Comparison of ENCODE assay signal across 8 mouse cellular contexts in genomic region chr13:70586969-70587368, GRCm38 (mm10). TPM values are rescaled to one million over a fixed set of nuclear protein-coding genes. Genes with fewer than 3 reads are reported as not detected.
A peak's percentile ranks its signal among the peaks of the same experiment; 100 is the strongest.
DNase-seq lines count a peak whose midpoint lies in the region; ATAC-seq and TF ChIP-seq lines count a peak whose summit lies in the region.

No protein-coding gene starts in this region.

- H3K36me3 ChIP-seq in spleen, adult 2 months (ENCODE audit: control insufficient read depth, insufficient read depth, low read length), result peaks cover 18% of the 10 kb centered on the region
- peaks cover 4% of the 10 kb centered on the region for H3K36me3 ChIP-seq in embryonic facial prominence, embryonic 11.5 days (replicated peaks; ENCODE audit: control insufficient read depth, insufficient read depth, low read depth, low read length)
- H3K36me3 ChIP-seq in hindbrain, postnatal 0 days (ENCODE audit: insufficient read depth, low read length), result peaks cover 29% of the 10 kb centered on the region
- peaks cover 23% of the 10 kb centered on the region for H3K36me3 ChIP-seq in midbrain, embryonic 15.5 days (replicated peaks)

- ATAC-seq in embryonic facial prominence, embryonic 11.5 days (replicated peaks; ENCODE audit: insufficient number of reproducible peaks, low FRiP score, low TSS enrichment, low read depth), result no peak
- ATAC-seq in hindbrain, postnatal 0 days, result peak; percentile 71
- ATAC-seq in midbrain, embryonic 15.5 days (replicated peaks), result peak; percentile 77

- no peak overlapping the region for H3K4me3 ChIP-seq in spleen, adult 2 months (ENCODE audit: extremely low read depth, insufficient read depth, insufficient read length)
- no peak overlapping the region for H3K4me3 ChIP-seq in embryonic facial prominence, embryonic 11.5 days (ENCODE audit: low read depth, low read length)
- H3K4me3 ChIP-seq in hindbrain, postnatal 0 days (ENCODE audit: low read length), result no peak overlapping the region
- no peak overlapping the region for H3K4me3 ChIP-seq in left cerebral cortex, adult 2 months
- no peak overlapping the region for H3K4me3 ChIP-seq in midbrain, embryonic 15.5 days

- DNase-seq in spleen, adult 2 months (ENCODE audit: low read depth in 1 of 2, low spot score in 2 of 2), result peak in 1 of 2 experiments; percentile 40
- no peak for DNase-seq in spleen, postnatal 4 days (ENCODE audit: low spot score in 2 of 2)
- peak; percentile 51 for DNase-seq in adrenal gland, postnatal 25 days
- DNase-seq in embryonic facial prominence, embryonic 11.5 days (ENCODE audit: low spot score), result peak; percentile 70
- peak; percentile 84 for DNase-seq in hindbrain, postnatal 0 days (ENCODE audit: low spot score)
- DNase-seq in left cerebral cortex, adult 2 months (ENCODE audit: extremely low spot score in 1 of 2, low spot score in 2 of 2), result peak; percentile 71 to 78
- peak; percentile 33 to 48 for DNase-seq in thymus, postnatal 36 days

- H3K27me3 ChIP-seq in spleen, adult 2 months (ENCODE audit: control insufficient read depth, insufficient read depth, low read length), result no peaks in the 10 kb centered on the region
- no peaks in the 10 kb centered on the region for H3K27me3 ChIP-seq in embryonic facial prominence, embryonic 11.5 days (ENCODE audit: control insufficient read depth, insufficient read depth, low read length)
- no peaks in the 10 kb centered on the region for H3K27me3 ChIP-seq in hindbrain, postnatal 0 days (ENCODE audit: insufficient read depth, low read length)
- no peaks in the 10 kb centered on the region for H3K27me3 ChIP-seq in midbrain, embryonic 15.5 days (replicated peaks)

- no peaks in the 10 kb centered on the region for H3K9me3 ChIP-seq in embryonic facial prominence, embryonic 11.5 days (replicated peaks; ENCODE audit: control insufficient read depth, low read length)
- no peaks in the 10 kb centered on the region for H3K9me3 ChIP-seq in hindbrain, postnatal 0 days (ENCODE audit: low read length)
- no peaks in the 10 kb centered on the region for H3K9me3 ChIP-seq in midbrain, embryonic 15.5 days

- no peak for TF ChIP-seq POLR2A in spleen, adult 2 months (IDR thresholded peaks at IDR 0.05; ENCODE audit: low read depth, low read length)

- H3K4me2 ChIP-seq in embryonic facial prominence, embryonic 11.5 days (ENCODE audit: low read depth, low read length), result no peak overlapping the region
- H3K4me2 ChIP-seq in hindbrain, postnatal 0 days (ENCODE audit: low read depth, low read length), result no peak overlapping the region
- no peak overlapping the region for H3K4me2 ChIP-seq in midbrain, embryonic 15.5 days

- WGBS in spleen, adult 2 months, result 85% methylated on average over 2 of the region's 2 CpGs
- 89% methylated on average over 2 of the region's 2 CpGs for WGBS in embryonic facial prominence, embryonic 11.5 days
- 85% methylated on average over 2 of the region's 2 CpGs for WGBS in hindbrain, postnatal 0 days
- 80% methylated on average over 2 of the region's 2 CpGs for WGBS in midbrain, embryonic 15.5 days

- intact Hi-C loops in left cerebral cortex, adult 2 months (cut with DNase I), result loop anchor here (5.0 kb wide), 1 partner anchor 850 kb away; the partner anchor contains the start of gene Ube2ql1

- H3K27ac ChIP-seq in spleen, adult 2 months (ENCODE audit: insufficient read depth, low read length), result no peak overlapping the region
- no peak overlapping the region for H3K27ac ChIP-seq in embryonic facial prominence, embryonic 11.5 days (replicated peaks; ENCODE audit: low read depth, low read length)
- no peak overlapping the region for H3K27ac ChIP-seq in hindbrain, postnatal 0 days
- H3K27ac ChIP-seq in left cerebral cortex, adult 2 months, result no peak overlapping the region
- no peak overlapping the region for H3K27ac ChIP-seq in midbrain, embryonic 15.5 days

- H3K4me1 ChIP-seq in spleen, adult 2 months (ENCODE audit: control insufficient read depth, insufficient read depth, insufficient read length), result no peaks in the 10 kb centered on the region
- H3K4me1 ChIP-seq in embryonic facial prominence, embryonic 11.5 days (ENCODE audit: control insufficient read depth, insufficient read depth, low read length), result no peaks in the 10 kb centered on the region
- H3K4me1 ChIP-seq in hindbrain, postnatal 0 days (ENCODE audit: insufficient read depth, low read length), result no peaks in the 10 kb centered on the region
- no peaks in the 10 kb centered on the region for H3K4me1 ChIP-seq in midbrain, embryonic 15.5 days

- no peak overlapping the region for H3K9ac ChIP-seq in embryonic facial prominence, embryonic 11.5 days (replicated peaks; ENCODE audit: low read length)
- no peak overlapping the region for H3K9ac ChIP-seq in hindbrain, postnatal 0 days (replicated peaks; ENCODE audit: low read length)
- no peak overlapping the region for H3K9ac ChIP-seq in midbrain, embryonic 15.5 days

- TF ChIP-seq CTCF in spleen, adult 2 months (IDR thresholded peaks at IDR 0.05; ENCODE audit: extremely low read depth, insufficient read depth, insufficient read length, insufficient replicate concordance), result peak; percentile 43; the same call in 1 of the 2 replicates
- peak; percentile 92 for TF ChIP-seq CTCF in hindbrain, postnatal 0 days (IDR thresholded peaks at IDR 0.05; ENCODE audit: low read depth)
- TF ChIP-seq CTCF in left cerebral cortex, adult 2 months (IDR thresholded peaks at IDR 0.05), result peak; percentile 87

RNA-seq across cellular contexts. Expression of gene Ice1, which starts 50.5 kb away (rescaled TPM):
- polyA plus RNA-seq in spleen, adult 2 months (2012; rRNA removed), result 20.4 and 21.4 TPM in 2 replicates
- total RNA-seq in adrenal gland, postnatal 25 days (2021), result 30.1 and 32.1 TPM in 2 replicates
- polyA plus RNA-seq in embryonic facial prominence, embryonic 11.5 days (2014; fragmentation: Nextera tagmentation; extraction: Ambion mirVana), result 31.5 and 34.0 TPM in 2 replicates
- 59.7 and 60.1 TPM in 2 replicates for total RNA-seq in hindbrain, postnatal 0 days (2014; rRNA removed)
- polyA plus RNA-seq in hindbrain, postnatal 0 days (2015; fragmentation: Nextera tagmentation; extraction: Ambion mirVana), result 18.7 and 21.5 TPM in 2 replicates
- total RNA-seq in left cerebral cortex, adult 2 months (2021), result 10 to 100 TPM; 73.5 to 73.7 TPM
- 36.5 and 40.1 TPM in 2 replicates for polyA plus RNA-seq in midbrain, embryonic 15.5 days (2015; fragmentation: Nextera tagmentation; extraction: Ambion mirVana)

Comparison
In these comparisons a context has a peak if more than half of its experiments do, and no peak if none do; other contexts are left out.
1. DNase-seq: peak in adrenal gland, postnatal 25 days (single experiment), embryonic facial prominence, embryonic 11.5 days (single experiment), hindbrain, postnatal 0 days (single experiment), left cerebral cortex, adult 2 months (2 of 2) and thymus, postnatal 36 days (2 of 2); none in spleen, postnatal 4 days (0 of 2).
2. Peak in every context shown above with its lines, with median percentiles within 50 percentile points of each other: CTCF ChIP-seq.